Mouse (Mus musculus): Measurements from ENCODE around the gene Prr12.
"Not testable (repeated sequence)": the region's sequence is repeated elsewhere in the genome, so short reads cannot be mapped to it uniquely, and the experiment has no call there.

Gene Prr12

GRCm38 (mm10) chr7:45025601-45026220 lies 27.0 kb downstream of the Prr12 start:
- CTCF ChIA-PET: interaction anchor here (0.7 kb wide), 1 partner anchor 12 kb away, joined by 3 read pairs; no protein-coding TSS in a partner anchor

- CTCF ChIA-PET: no interaction called here
Observed at GRCm38 (mm10) chr7:45024281-45025248, 28.1 kb downstream of the Prr12 start.

DNA sequence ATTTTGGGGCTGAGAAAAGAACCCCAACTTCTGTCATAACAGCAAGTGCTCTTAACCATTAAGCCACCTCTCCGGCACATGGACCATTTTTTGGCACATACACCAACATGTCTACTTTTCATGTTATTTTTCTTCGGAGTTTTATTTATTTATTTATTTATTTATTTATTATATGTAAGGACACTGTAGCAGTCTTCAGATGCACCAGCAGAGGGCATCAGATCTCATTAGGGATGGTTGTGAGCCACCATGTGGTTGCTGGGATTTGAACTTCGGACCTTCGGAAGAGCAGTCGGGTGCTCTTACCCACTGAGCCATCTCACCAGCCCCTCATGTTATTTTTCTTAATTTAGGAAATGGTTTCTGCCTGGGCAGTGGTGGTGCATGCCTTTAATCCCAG lies 29.0 kb downstream of the Prr12 start:
- CTCF ChIA-PET: not testable (repeated sequence)

DNA sequence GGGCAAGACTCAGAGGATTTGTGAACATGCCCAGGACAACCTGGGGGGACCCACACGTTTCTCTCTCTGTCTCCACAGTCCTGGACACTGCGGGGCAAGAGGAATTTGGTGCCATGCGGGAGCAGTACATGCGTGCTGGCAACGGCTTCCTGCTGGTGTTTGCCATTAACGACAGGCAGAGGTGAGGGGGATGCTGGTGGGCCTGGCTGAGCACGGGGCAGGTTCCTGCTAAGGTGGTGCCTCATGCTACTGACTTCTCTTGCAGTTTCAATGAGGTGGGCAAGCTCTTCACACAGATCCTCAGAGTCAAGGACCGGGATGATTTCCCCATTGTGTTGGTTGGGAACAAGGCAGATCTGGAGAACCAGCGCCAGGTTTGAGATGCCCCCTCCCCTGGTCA lies 32.5 kb downstream of the Prr12 start:
- CTCF ChIA-PET: no interaction called here

GRCm38 (mm10) chr7:45019031-45019571 lies 33.6 kb downstream of the Prr12 start:
- CTCF ChIA-PET: no interaction called here

DNA sequence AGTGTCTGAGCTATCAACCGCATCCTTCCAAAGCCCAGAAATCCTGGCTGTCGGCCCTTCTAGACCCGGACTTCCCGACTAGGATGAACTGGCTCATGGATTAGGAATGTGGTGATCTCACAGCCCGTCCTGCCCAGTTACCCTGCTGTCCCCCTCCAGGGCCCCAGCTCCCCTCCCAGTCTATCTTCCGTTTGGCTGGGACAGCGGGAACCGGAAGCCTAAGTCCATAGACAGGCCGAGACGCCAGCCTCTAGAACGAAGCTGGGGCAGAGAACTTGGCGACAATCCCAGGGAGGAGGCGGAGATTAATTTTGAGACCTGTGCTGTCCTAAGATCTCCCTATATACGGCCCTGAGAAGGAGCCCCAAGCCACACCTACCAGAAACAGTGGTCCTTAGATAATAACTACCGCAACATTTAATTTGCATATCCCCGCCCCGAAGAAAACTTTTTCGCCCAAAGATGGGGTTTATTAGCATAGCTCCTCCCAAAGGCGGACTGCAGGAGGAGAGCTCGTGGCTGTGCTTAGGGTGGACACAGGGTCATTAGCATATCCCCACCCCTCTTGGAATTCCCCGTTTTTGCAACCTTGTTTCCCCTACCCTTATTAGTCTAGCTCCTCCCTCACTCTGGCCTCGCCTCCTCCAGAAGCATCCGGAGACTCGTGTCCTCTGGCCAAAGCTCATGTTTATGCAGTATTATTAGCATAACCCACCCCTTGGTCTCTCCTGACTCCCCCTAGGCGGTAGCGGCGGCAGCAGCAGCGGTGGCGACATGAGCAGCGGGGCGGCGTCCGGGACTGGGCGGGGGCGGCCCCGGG lies 35.2 kb downstream of the Prr12 start, which contains the start of gene Rras:
TSS of gene Rras (plus strand) at position 720 of the 820 bp plus-strand sequence.
- CTCF ChIA-PET: interaction anchor here (0.6 kb wide), 1 partner anchor 379 kb away, joined by 4 read pairs; no protein-coding TSS in a partner anchor

GRCm38 (mm10) chr7:45016761-45017160 lies 35.9 kb downstream of the Prr12 start:
- CTCF ChIA-PET: interaction anchor here (0.7 to 0.8 kb wide), 3 partner anchors 118 to 688 kb away, joined by 3 to 5 read pairs (median 3); partner anchors contain the start of gene Dbp

DNA sequence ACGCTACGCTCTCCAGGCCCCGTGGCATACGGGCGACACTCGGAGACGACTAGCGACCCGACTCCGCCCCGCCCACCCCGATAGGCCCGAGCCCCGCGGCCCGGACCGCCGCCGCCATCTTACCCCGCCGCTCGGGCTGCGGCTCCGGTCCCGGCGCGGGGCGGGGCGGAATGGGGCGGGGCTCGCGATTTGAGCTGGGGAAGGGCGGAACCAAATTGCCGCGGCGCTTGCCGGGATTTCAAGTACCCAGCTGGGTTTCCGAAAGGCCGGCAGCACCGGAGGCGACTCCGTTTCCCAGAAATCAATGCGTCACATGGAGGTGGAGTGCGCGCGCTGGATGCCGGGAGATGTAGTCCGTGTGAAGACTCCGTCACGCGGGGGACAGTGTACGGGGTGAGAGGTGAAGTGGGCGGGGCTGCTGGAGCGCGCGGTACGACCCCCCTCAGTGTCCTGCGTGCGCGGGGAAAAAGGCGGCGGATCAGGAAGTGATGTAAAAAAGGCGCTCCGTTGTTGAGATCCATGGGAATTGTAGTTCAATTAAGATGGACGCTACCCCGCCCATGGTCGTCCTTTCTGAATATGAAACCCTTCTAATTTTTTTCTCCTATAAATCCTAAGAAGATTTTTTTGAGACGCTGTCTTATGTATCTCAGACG lies 36.6 kb downstream of the Prr12 start, which contains the start of gene Scaf1:
TSS of gene Scaf1 (minus strand) at position 407 of the 656 bp plus-strand sequence.
- CTCF ChIA-PET: interaction anchor here (0.6 to 0.8 kb wide), 7 partner anchors 19 to 689 kb away, joined by 3 to 19 read pairs (median 4); partner anchors contain the start of genes Dbp and Irf3

GRCm38 (mm10) chr7:45015344-45015956 lies 37.2 kb downstream of the Prr12 start:
- CTCF ChIA-PET: interaction anchor here (0.6 kb wide), 1 partner anchor 33 kb away, joined by 7 read pairs; no protein-coding TSS in a partner anchor

DNA sequence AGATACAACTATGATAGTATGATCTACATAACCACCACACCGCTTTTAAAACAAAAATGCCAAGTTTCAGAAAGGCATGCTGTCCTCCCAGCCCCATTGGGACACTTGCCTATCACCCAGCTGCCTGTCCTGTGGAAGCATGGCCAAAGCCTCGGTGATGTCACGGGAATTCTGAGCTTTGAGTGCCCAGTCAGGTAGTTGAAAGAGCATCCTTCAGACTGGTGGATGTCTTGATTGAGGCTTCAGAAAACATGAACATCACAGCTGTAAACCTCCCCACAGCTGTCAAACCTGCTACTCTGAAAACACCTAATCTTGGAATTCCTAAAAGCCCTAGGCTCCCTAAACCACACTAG lies 38.6 kb downstream of the Prr12 start:
- CTCF ChIA-PET: no interaction called here

DNA sequence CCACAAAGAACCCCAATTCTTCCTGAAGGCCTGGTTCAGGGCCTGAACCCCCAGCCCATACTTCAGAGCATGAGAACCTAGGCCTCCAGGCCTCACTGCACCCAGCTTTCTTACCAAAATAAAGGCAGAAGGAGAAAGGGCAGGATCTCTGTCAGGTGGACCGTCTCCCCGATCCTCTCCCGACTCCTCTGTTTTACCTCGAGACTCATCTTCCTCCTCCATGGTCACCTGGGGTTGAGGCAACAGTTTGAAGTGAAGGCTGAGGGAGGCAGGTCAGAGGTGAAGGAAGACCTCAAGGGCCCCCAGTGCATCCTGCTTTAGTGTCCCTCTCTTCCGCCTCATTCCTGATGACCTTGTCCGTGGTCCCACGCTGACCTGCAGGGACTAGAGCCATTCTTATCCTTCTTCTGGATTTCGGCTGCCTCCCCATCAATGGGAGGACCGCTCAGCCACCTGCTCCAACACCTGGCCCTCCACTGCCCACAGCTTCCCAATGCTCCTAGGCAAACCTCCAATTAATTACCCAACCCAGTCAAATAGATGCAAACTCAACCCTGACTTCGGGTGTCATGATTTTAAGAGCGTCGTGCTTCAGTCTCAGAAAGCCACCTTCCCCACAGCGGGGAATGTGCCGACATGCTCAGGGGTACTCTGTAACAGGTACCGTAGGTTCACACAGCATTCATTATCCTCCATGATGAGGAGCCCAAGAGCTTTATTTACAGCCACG lies 39.1 kb downstream of the Prr12 start:
- CTCF ChIA-PET: interaction anchor here (0.6 kb wide), 1 partner anchor 54 kb away, joined by 4 read pairs; no protein-coding TSS in a partner anchor

DNA sequence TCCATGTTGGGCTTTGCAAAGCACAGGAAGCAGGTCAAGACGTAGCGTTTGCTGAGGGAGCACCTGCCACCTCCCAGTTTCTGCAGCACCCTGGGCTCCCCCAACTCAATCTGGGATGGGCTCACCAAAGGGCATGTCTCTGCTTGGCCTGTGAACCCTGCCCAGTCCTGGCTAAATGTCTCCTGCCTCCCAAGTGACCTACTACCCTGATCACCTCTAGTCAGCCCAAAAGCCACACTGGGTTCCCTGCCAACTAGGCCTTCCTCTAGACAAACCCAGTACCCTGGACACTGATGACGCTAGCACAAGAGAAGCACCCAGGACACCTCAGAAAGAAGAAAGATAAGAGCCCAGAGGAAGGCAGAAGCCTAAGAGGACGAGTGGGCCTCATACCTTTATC lies 39.9 kb downstream of the Prr12 start:
- CTCF ChIA-PET: interaction anchor here (0.6 kb wide), 1 partner anchor 55 kb away, joined by 4 read pairs; no protein-coding TSS in a partner anchor

GRCm38 (mm10) chr7:45012011-45012410 lies 40.7 kb downstream of the Prr12 start:
- CTCF ChIA-PET: interaction anchor here (0.6 kb wide), 1 partner anchor 35 kb away, joined by 4 read pairs; no protein-coding TSS in a partner anchor

- CTCF ChIA-PET: no interaction called here
Observed at GRCm38 (mm10) chr7:45008411-45008810, 44.3 kb downstream of the Prr12 start.

- CTCF ChIA-PET: no interaction called here
Observed at GRCm38 (mm10) chr7:45007846-45008245, 44.8 kb downstream of the Prr12 start.

DNA sequence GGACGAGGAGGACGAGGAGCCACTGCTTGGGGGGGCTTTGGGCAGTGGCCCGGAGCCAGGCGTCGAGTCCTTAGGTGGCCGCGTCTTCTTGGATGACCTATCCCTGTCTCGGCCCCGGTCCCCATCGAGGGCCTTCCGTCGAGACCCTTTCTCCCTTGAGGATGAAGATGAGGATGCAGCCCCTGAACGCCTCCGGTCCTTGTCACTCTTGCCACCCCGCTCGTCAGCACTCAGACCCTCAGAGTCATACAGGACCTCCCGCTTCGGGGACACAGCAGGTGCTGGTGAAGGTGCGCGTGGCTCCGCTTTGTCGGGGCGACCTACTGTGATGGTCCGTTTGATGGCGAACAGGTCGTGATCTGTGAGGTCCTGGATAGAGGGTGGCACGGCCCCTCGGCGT lies 45.5 kb downstream of the Prr12 start:
- CTCF ChIA-PET: no interaction called here

DNA sequence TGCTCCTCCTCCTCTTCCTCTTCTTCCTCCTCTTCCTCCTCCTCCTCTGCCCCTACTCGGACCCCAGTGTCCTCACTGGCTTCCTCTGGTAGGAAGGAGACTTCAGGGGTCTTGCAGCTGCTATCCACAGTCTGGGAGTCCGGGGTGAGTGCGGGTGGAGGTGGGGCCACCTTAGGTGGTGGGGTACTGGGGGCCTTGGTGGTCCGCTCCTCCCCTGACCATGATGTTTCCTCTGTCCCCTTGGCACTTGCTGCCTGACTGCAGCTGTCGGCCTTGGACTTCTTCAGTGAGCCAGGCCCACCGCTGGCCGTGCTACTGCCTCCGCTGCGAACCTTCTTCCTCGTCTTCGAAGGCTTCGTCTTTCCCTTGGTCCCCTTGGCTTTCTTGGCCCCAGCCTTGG lies 46.2 kb downstream of the Prr12 start:
- CTCF ChIA-PET: no interaction called here

DNA sequence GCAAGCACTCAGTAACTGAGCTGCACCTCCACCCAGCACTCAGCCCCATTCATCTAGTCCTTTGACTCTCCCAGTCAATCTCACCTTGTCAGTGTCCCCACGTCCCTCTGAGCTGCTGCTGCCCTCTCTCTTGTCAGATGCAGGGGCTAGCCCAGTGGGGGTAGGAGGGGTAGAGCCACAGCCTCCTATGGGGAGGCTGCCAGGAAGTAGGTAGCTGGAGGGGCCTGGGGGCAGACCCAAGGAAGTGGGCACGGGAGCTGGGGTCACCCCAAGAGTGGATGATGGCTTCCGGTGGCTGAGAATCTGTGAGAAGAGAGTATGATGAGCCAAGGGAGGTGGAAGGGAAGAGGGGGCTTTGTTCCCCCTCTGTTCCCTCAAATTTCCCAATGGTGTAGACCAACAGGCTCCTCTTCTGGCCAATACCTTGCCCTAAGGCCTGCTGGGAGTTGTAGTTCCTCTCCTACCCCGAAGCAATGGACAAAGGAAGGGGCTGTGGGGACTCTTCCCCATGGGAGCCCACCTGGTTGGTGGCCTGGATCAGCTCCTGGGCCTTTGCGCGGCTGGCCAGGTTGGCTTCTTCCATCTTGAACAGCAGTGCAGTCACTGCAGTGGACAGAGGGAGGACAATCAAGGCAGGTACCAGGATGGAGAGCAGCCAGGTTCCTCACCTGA lies 47.2 kb downstream of the Prr12 start:
- CTCF ChIA-PET: no interaction called here

- CTCF ChIA-PET: no interaction called here
Observed at GRCm38 (mm10) chr7:45004546-45004945, 48.1 kb downstream of the Prr12 start.
